Mouse (Mus musculus) activated CD4-positive, CD25-positive, alpha-beta regulatory T cell (primary cell): ENCODE results near the gene Bank1. TPM values are rescaled to one million over a fixed set of nuclear protein-coding genes. Genes with fewer than 3 reads are reported as not detected.

Experiments
- polyA plus RNA-seq, 2 experiments: library from polyadenylated mRNA; unstranded; fragments of 100-300 nt; shearing (Covaris generic); gene quantifications; one replicate each; pipeline ENCODE4 v1.2.1; 2017

Bank1 gene
- 1 to 10 TPM; 1.4 to 2.1 TPM for polyA plus RNA-seq

DNA sequence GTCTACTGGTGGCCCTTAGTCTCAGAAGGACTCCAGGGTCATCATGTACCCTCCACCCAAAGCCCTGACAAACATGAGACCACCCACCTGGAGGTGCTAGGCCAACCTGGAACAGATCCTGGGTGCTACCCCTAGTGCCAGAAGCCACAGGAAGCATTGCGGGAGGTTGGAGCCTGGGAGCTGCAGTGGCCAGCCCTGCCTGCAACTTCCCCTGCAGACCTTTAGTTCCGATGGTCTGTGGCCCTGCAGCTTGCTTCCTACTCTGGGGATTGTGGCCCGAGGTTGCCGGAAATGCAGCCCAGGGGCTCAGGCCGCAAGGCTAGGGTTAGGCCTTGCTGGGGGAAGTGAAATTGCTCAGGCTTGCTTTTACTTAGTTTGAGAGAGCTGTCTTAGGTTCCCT is at the start of gene Bank1:
TSS of gene Bank1 (minus strand) at position 284 of the 400 bp plus-strand sequence.

